Mouse (Mus musculus): ENCODE results near the gene Ccdc91. TPM values are rescaled to one million over a fixed set of nuclear protein-coding genes. Genes with fewer than 3 reads are reported as not detected.

Gene Ccdc91
- total and polyA plus RNA-seq, 3 experiments, result 12.0 to 15.6 (median 14.4) TPM

DNA sequence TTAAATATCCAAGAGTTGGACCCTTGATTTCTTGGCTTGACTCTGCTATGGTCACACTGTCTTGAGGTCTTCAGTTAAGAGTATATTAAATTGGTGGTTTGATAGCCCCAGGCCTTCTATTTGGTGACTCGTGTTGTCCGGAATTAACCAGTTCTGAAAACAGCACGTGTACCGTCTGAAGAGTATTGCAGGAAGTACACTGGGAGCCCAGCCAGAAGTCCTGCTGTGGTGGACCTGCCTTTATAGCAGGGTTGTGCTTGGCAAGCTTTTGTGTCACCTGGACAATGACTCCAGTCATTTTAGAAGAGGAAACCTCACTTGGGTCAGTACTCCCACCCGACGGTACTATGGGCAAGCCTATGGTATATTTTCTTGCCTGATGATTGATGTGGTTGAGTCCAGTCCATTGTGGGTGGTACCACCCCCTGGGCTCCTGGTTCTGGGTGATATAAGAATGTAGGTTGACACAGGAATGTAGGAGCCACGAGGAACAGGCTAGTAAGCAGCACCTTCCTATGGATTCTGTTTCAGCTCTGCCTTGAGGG, 63.5 kb downstream of the Ccdc91 start:
- in situ Hi-C loops (cut with MboI; ENCODE audit: low pct_ligation_motif_present, low pct_unique_long_range_greater_than_20kb, low sequenced_read_pairs), result no loop called here

DNA sequence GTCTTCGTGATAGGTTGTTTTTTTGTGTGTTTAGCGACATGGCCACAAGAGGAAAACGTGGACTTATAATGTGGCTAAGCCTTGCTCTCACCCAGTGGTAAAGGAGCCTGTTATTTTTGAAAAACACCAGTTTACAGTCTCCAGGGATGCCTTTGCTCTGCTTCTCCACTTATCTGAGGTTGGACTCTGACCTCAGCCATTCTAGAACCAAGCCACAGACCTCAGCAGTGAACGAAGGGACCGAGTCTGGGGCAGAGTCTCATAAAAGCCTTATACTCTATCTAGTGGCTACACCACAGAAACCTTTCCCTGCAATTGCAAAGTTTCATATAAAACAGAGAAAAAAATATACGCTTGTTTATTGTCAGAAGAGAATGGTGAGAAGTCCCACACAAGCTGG, 65.3 kb downstream of the Ccdc91 start:
- dilution Hi-C loops (cut with MboI; ENCODE audit: extremely low pct_ligation_motif_present, extremely low pct_unique_long_range_greater_than_20kb, low sequenced_read_pairs) (no loop called here), in situ Hi-C loops (cut with MboI; ENCODE audit: low pct_ligation_motif_present, low pct_unique_long_range_greater_than_20kb, low sequenced_read_pairs) (loop anchor here (10.0 kb wide), 1 partner anchor 66 kb away; the partner anchor contains the start of gene Ccdc91)
- no peak overlapping the region for H3K9ac ChIP-seq (ENCODE audit: insufficient read depth, low read depth)
- H3K27me3 ChIP-seq (replicated peaks), result no peaks in the 10 kb centered on the region
- H3K27ac ChIP-seq (ENCODE audit: insufficient read depth, low read depth), result no peak overlapping the region
- DNase-seq (ENCODE audit: extremely low read depth), result no peak
- no peaks in the 10 kb centered on the region for H3K79me2 ChIP-seq (replicated peaks; ENCODE audit: control insufficient read depth, extremely low read depth, insufficient read depth, poor library complexity, severe bottlenecking)
- peaks cover 4 to 12% of the 10 kb centered on the region in 2 experiments for H3K36me3 ChIP-seq (replicated peaks in 1 of 2; ENCODE audit: control insufficient read depth in 1 of 2, insufficient read depth in 1 of 2, low read length in 1 of 2)
- H3K4me1 ChIP-seq (ENCODE audit: control insufficient read depth in 1 of 2, insufficient read depth in 2 of 2), result no peaks in the 10 kb centered on the region
- no peak for TF ChIP-seq ELF1 (IDR thresholded peaks at IDR 0.05; ENCODE audit: low read depth, low read length)
- no peak for TF ChIP-seq CTCF (conservative IDR thresholded peaks at IDR 0.05 in 1 of 2, IDR thresholded peaks at IDR 0.05 in 1 of 2; ENCODE audit: low read depth in 2 of 2, low read length in 2 of 2)
- TF ChIP-seq CHD1 (IDR thresholded peaks at IDR 0.05; ENCODE audit: low read depth, low read length), result no peak
- no peak for TF ChIP-seq JUN (IDR thresholded peaks at IDR 0.05; ENCODE audit: insufficient read depth, low read depth, low read length)
- TF ChIP-seq ZMIZ1 (IDR thresholded peaks at IDR 0.05; ENCODE audit: low read depth, low read length), result no peak
- no peak for TF ChIP-seq UBTF (IDR thresholded peaks at IDR 0.05; ENCODE audit: low read depth, low read length)
- TF ChIP-seq NRF1 (IDR thresholded peaks at IDR 0.05; ENCODE audit: low read depth, low read length), result no peak
- TF ChIP-seq POLR2A (IDR thresholded peaks at IDR 0.05; ENCODE audit: low read depth, low read length), result no peak
- TF ChIP-seq KAT2A (IDR thresholded peaks at IDR 0.05; ENCODE audit: insufficient replicate concordance, low read length), result no peak
- TF ChIP-seq GABPA (IDR thresholded peaks at IDR 0.05; ENCODE audit: insufficient replicate concordance, low read depth, low read length), result no peak
- no peak for TF ChIP-seq ETS1 (conservative IDR thresholded peaks at IDR 0.05; ENCODE audit: low read depth, low read length)
- no peak for TF ChIP-seq EP300 (IDR thresholded peaks at IDR 0.05; ENCODE audit: low read length)
- no peak overlapping the region for H3K4me2 ChIP-seq (ENCODE audit: insufficient read depth, low read depth, poor library complexity, severe bottlenecking)
- H3K4me3 ChIP-seq (replicated peaks in 1 of 3; ENCODE audit: low read depth in 2 of 3, low read length in 2 of 3, poor library complexity in 1 of 3), result no peak overlapping the region
- no peaks in the 10 kb centered on the region for H3K9me3 ChIP-seq (replicated peaks; ENCODE audit: low read length)

More for the DNA sequence above, 63.5 kb downstream of the Ccdc91 start:
- H3K36me3 ChIP-seq (replicated peaks in 1 of 2; ENCODE audit: control insufficient read depth in 1 of 2, insufficient read depth in 1 of 2, low read length in 1 of 2), result peaks cover 6 to 21% of the 10 kb centered on the region in 2 experiments
- H3K27me3 ChIP-seq (replicated peaks), result no peaks in the 10 kb centered on the region
- no peak overlapping the region for H3K4me3 ChIP-seq (replicated peaks in 1 of 3; ENCODE audit: low read depth in 2 of 3, low read length in 2 of 3, poor library complexity in 1 of 3)
- no peaks in the 10 kb centered on the region for H3K9me3 ChIP-seq (replicated peaks; ENCODE audit: low read length)
- H3K4me1 ChIP-seq (ENCODE audit: control insufficient read depth in 1 of 2, insufficient read depth in 2 of 2), result no peaks in the 10 kb centered on the region
- no peak overlapping the region for H3K27ac ChIP-seq (ENCODE audit: insufficient read depth, low read depth)
- no peak overlapping the region for H3K9ac ChIP-seq (ENCODE audit: insufficient read depth, low read depth)
- no peaks in the 10 kb centered on the region for H3K79me2 ChIP-seq (replicated peaks; ENCODE audit: control insufficient read depth, extremely low read depth, insufficient read depth, poor library complexity, severe bottlenecking)
- dilution Hi-C loops (cut with MboI; ENCODE audit: extremely low pct_ligation_motif_present, extremely low pct_unique_long_range_greater_than_20kb, low sequenced_read_pairs), result no loop called here
- no peak overlapping the region for H3K4me2 ChIP-seq (ENCODE audit: insufficient read depth, low read depth, poor library complexity, severe bottlenecking)
- DNase-seq (ENCODE audit: extremely low read depth), result no peak
- TF ChIP-seq E2F4 (IDR thresholded peaks at IDR 0.05; ENCODE audit: insufficient replicate concordance, low read depth, low read length) (no peak), GABPA (IDR thresholded peaks at IDR 0.05; ENCODE audit: insufficient replicate concordance, low read depth, low read length) (no peak), MAX (IDR thresholded peaks at IDR 0.05; ENCODE audit: low read length) (no peak), EP300 (IDR thresholded peaks at IDR 0.05; ENCODE audit: low read length) (no peak), JUND (conservative IDR thresholded peaks at IDR 0.05; ENCODE audit: low read depth, low read length) (no peak), RAD21 (IDR thresholded peaks at IDR 0.05; ENCODE audit: low read depth, low read length) (no peak), POLR2A (IDR thresholded peaks at IDR 0.05; ENCODE audit: low read depth, low read length) (no peak), ZKSCAN1 (IDR thresholded peaks at IDR 0.05; ENCODE audit: borderline replicate concordance, low read depth, low read length) (no peak), USF2 (conservative IDR thresholded peaks at IDR 0.05; ENCODE audit: low read depth, low read length) (no peak), CHD1 (IDR thresholded peaks at IDR 0.05; ENCODE audit: low read depth, low read length) (no peak), PAX5 (IDR thresholded peaks at IDR 0.05; ENCODE audit: low read length) (no peak), HCFC1 (IDR thresholded peaks at IDR 0.05; ENCODE audit: low read depth, low read length) (no peak), MXI1 (IDR thresholded peaks at IDR 0.05; ENCODE audit: low read depth, low read length) (no peak), CTCF (conservative IDR thresholded peaks at IDR 0.05 in 1 of 2, IDR thresholded peaks at IDR 0.05 in 1 of 2; ENCODE audit: low read depth in 2 of 2, low read length in 2 of 2) (no peak), BHLHE40 (IDR thresholded peaks at IDR 0.05; ENCODE audit: low read depth, low read length) (no peak)
